Mouse (Mus musculus): ENCODE results near the gene Frs2.

DNA sequence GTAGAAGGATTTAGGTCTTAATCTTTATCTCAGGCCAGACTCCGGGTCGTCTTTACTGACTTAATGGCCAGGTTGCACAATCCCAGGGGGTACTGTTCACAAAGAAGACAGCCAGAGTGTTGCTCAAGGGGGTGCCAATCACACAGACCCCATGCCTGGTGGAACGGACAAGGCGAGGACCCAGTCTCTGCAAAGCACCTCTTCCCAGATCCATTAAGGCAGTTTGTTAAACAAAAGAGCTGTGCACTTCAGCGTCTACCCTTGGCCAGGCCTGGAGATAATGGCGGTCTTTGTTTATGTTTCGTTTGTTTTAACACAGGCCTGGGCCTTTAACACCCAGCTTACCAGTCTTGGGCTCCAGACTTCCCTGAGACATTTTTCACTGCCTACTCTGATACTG is 3.9 kb upstream of the Frs2 start:
- TF ChIP-seq CTCF (IDR thresholded peaks at IDR 0.05; ENCODE audit: extremely low read depth, insufficient read length, insufficient replicate concordance, low read depth, low read length) (no peak), POLR2A (IDR thresholded peaks at IDR 0.05; ENCODE audit: low read depth, low read length) (no peak)

Measured in small intestine, adult 2 months (tissue).